Mouse (Mus musculus): ENCODE measurements around the gene Stxbp1. TPM values are rescaled to one million over a fixed set of nuclear protein-coding genes. Genes with fewer than 3 reads are reported as not detected.
A peak's percentile ranks its signal among the peaks of the same experiment; 100 is the strongest.

Gene Stxbp1
- polyA plus RNA-seq (2015; fragmentation: Nextera tagmentation; extraction: Ambion mirVana): 324 and 330 TPM in 2 replicates

- WGBS: under 1% methylated on average over 76 of the region's 78 CpGs
- Histone ChIP-seq H3K36me3 (replicated peaks) (no peaks in the 10 kb centered on the region), H3K4me3 (peak within 1 kb of the TSS; percentile 99), H3K27ac (peak within 1 kb of the TSS; percentile 96), H3K27me3 (replicated peaks) (peaks cover 6% of the 10 kb centered on the region; the same call in 1 of the 2 replicates), H3K9ac (peak within 1 kb of the TSS; percentile 98), H3K4me2 (peak within 1 kb of the TSS; percentile 70), H3K4me1 (peaks cover 33% of the 10 kb centered on the region), H3K9me3 (no peaks in the 10 kb centered on the region)
- ATAC-seq (replicated peaks): peak; percentile 94
These were observed at the start of gene Stxbp1 for GRCm38 (mm10) chr2:32846805-32847467. Gene Stxbp1, minus strand, starts transcription at chr2:32847245.

GRCm38 (mm10) chr2:32896507-32897147, 49.6 kb upstream of the Stxbp1 start:
- H3K4me2 ChIP-seq: no peak overlapping the region
- ATAC-seq (replicated peaks): peak; percentile 31; the same call in 1 of the 2 replicates
- no peaks in the 10 kb centered on the region for H3K9me3 ChIP-seq
- peaks cover 25% of the 10 kb centered on the region for H3K4me1 ChIP-seq
- H3K9ac ChIP-seq: no peak overlapping the region
- H3K36me3 ChIP-seq (replicated peaks): no peaks in the 10 kb centered on the region
- 0 out of 2 replicates have a peak overlapping the region, but pooled peaks have one; percentile 31 for H3K27ac ChIP-seq
- whole genome bisulfite sequencing: 48% methylated on average over 10 of the region's 10 CpGs
- no peaks in the 10 kb centered on the region for H3K27me3 ChIP-seq (replicated peaks)
- H3K4me3 ChIP-seq: no peak overlapping the region

DNA sequence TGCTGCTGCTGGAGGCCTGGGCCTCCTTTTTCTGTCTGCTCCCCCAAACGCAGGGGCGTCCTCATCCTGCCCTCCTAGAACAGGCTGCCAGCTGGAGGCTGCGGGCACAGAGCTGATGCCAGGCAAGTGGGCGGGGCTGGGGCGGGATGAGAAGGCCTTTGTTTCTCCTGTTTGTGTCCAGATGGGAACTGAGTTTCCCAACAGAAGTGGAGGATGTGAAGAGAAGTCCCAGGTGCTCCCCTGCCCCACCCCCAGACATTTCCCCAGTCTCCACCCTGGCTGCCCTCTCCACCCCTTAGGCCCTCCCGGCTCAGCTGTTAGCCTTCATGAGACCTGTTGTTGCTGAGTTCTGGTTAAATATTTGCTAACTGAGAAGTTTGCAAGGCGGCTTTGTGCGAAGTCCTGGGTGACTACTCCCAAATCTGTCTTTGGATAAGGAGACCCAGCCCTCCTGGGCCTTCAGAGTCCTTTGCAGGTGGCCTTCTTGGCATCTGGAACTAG, 48.6 kb upstream of the Stxbp1 start:
- no peaks in the 10 kb centered on the region for H3K36me3 ChIP-seq (replicated peaks)
- H3K4me3 ChIP-seq: no peak overlapping the region
- ATAC-seq (replicated peaks): no peak
- peaks cover 25% of the 10 kb centered on the region for H3K4me1 ChIP-seq
- H3K27ac ChIP-seq: peak overlapping the region; percentile 46; the same call in 1 of the 2 replicates
- no peak overlapping the region for H3K4me2 ChIP-seq
- no peaks in the 10 kb centered on the region for H3K27me3 ChIP-seq (replicated peaks)
- H3K9me3 ChIP-seq: no peaks in the 10 kb centered on the region
- WGBS: 31% methylated on average over 8 of the region's 8 CpGs
- H3K9ac ChIP-seq: no peak overlapping the region

- no peak overlapping the region for H3K27ac ChIP-seq
- whole genome bisulfite sequencing: 80% methylated on average over 2 of the region's 2 CpGs
- H3K9me3 ChIP-seq: no peaks in the 10 kb centered on the region
- no peaks in the 10 kb centered on the region for H3K27me3 ChIP-seq (replicated peaks)
- H3K9ac ChIP-seq: no peak overlapping the region
- ATAC-seq (replicated peaks): no peak
- H3K36me3 ChIP-seq (replicated peaks): no peaks in the 10 kb centered on the region
- H3K4me1 ChIP-seq: peaks cover 25% of the 10 kb centered on the region
- no peak overlapping the region for H3K4me2 ChIP-seq
- no peak overlapping the region for H3K4me3 ChIP-seq
These were observed 47.1 kb upstream of the Stxbp1 start for GRCm38 (mm10) chr2:32894097-32894496.

- WGBS: 88% methylated on average over 14 of the region's 14 CpGs
- Histone ChIP-seq H3K36me3 (replicated peaks) (no peaks in the 10 kb centered on the region), H3K9me3 (no peaks in the 10 kb centered on the region), H3K27me3 (replicated peaks) (no peaks in the 10 kb centered on the region), H3K4me2 (no peak overlapping the region), H3K4me1 (peaks cover 20% of the 10 kb centered on the region), H3K4me3 (no peak overlapping the region), H3K9ac (no peak overlapping the region), H3K27ac (no peak overlapping the region)
- no peak for ATAC-seq (replicated peaks)
These were observed 45.4 kb upstream of the Stxbp1 start for GRCm38 (mm10) chr2:32892490-32892889.

GRCm38 (mm10) chr2:32891278-32891677, 44.2 kb upstream of the Stxbp1 start:
- Histone ChIP-seq H3K36me3 (replicated peaks) (no peaks in the 10 kb centered on the region), H3K4me1 (peaks cover 9% of the 10 kb centered on the region), H3K27ac (no peak overlapping the region), H3K9me3 (no peaks in the 10 kb centered on the region), H3K9ac (no peak overlapping the region), H3K27me3 (replicated peaks) (no peaks in the 10 kb centered on the region), H3K4me2 (no peak overlapping the region), H3K4me3 (no peak overlapping the region)
- no peak for ATAC-seq (replicated peaks)
- 81% methylated on average over 9 of the region's 9 CpGs for WGBS

GRCm38 (mm10) chr2:32890280-32890679, 43.2 kb upstream of the Stxbp1 start:
- Histone ChIP-seq H3K36me3 (replicated peaks) (no peaks in the 10 kb centered on the region), H3K27me3 (replicated peaks) (no peaks in the 10 kb centered on the region), H3K9ac (no peak overlapping the region), H3K4me1 (no peaks in the 10 kb centered on the region), H3K27ac (no peak overlapping the region), H3K4me2 (no peak overlapping the region), H3K9me3 (no peaks in the 10 kb centered on the region), H3K4me3 (no peak overlapping the region)
- no peak for ATAC-seq (replicated peaks)
- WGBS: 82% methylated on average over 3 of the region's 3 CpGs

GRCm38 (mm10) chr2:32888551-32888950, 41.5 kb upstream of the Stxbp1 start:
- H3K27ac ChIP-seq: no peak overlapping the region
- H3K27me3 ChIP-seq (replicated peaks): no peaks in the 10 kb centered on the region
- no peaks in the 10 kb centered on the region for H3K9me3 ChIP-seq
- WGBS: 58% methylated on average over 3 of the region's 3 CpGs
- peaks cover 6% of the 10 kb centered on the region; the same call in 1 of the 2 replicates for H3K4me1 ChIP-seq
- H3K9ac ChIP-seq: no peak overlapping the region
- H3K4me3 ChIP-seq: no peak overlapping the region
- ATAC-seq (replicated peaks): no peak
- no peak overlapping the region for H3K4me2 ChIP-seq
- no peaks in the 10 kb centered on the region for H3K36me3 ChIP-seq (replicated peaks)

DNA sequence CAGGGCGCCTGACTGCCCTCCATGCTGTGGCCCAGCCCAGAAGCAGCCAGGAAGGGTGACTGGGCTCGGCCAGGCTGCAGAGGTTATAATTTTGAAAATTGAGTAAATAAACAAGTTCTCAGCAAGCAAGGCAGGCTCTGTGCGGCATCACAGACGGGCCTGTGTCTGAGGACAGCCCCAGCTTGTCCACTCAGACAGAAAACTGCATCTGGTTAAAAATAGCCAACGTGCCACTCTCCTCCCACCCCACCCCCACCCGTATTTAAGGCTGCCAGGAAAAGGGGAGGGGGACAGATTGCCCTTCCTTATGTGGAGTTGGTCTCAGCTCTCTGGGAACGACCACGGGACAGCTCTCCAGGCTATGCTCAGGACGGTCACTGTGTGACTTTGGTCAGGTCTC, 41.0 kb upstream of the Stxbp1 start:
- Histone ChIP-seq H3K4me2 (no peak overlapping the region), H3K27me3 (replicated peaks) (no peaks in the 10 kb centered on the region), H3K9ac (no peak overlapping the region), H3K4me1 (peaks cover 6% of the 10 kb centered on the region; the same call in 1 of the 2 replicates), H3K36me3 (replicated peaks) (no peaks in the 10 kb centered on the region), H3K27ac (no peak overlapping the region), H3K4me3 (no peak overlapping the region), H3K9me3 (no peaks in the 10 kb centered on the region)
- no peak for ATAC-seq (replicated peaks)
- WGBS: 41% methylated on average over 9 of the region's 9 CpGs

GRCm38 (mm10) chr2:32884745-32885144, 37.7 kb upstream of the Stxbp1 start:
- Histone ChIP-seq H3K9me3 (no peaks in the 10 kb centered on the region), H3K4me3 (no peak overlapping the region), H3K36me3 (replicated peaks) (no peaks in the 10 kb centered on the region), H3K4me2 (no peak overlapping the region), H3K9ac (no peak overlapping the region), H3K4me1 (peaks cover 26% of the 10 kb centered on the region), H3K27me3 (replicated peaks) (no peaks in the 10 kb centered on the region), H3K27ac (no peak overlapping the region)
- no peak for ATAC-seq (replicated peaks)
- WGBS: 50% methylated on average over 7 of the region's 7 CpGs

- H3K4me2 ChIP-seq: no peak overlapping the region
- peaks cover 49% of the 10 kb centered on the region for H3K4me1 ChIP-seq
- H3K4me3 ChIP-seq: no peak overlapping the region
- ATAC-seq (replicated peaks): no peak
- peak overlapping the region; percentile 49; the same call in 1 of the 2 replicates for H3K27ac ChIP-seq
- H3K36me3 ChIP-seq (replicated peaks): no peaks in the 10 kb centered on the region
- H3K9me3 ChIP-seq: no peaks in the 10 kb centered on the region
- no peaks in the 10 kb centered on the region for H3K27me3 ChIP-seq (replicated peaks)
- 53% methylated on average over 20 of the region's 21 CpGs for WGBS
- no peak overlapping the region for H3K9ac ChIP-seq
These were observed 35.4 kb upstream of the Stxbp1 start for GRCm38 (mm10) chr2:32882283-32883043.

GRCm38 (mm10) chr2:32881723-32882122, 34.7 kb upstream of the Stxbp1 start:
- Histone ChIP-seq H3K9ac (no peak overlapping the region), H3K9me3 (no peaks in the 10 kb centered on the region), H3K4me1 (peaks cover 56% of the 10 kb centered on the region), H3K4me2 (no peak overlapping the region), H3K27ac (peak overlapping the region; percentile 42; the same call in 1 of the 2 replicates), H3K4me3 (no peak overlapping the region), H3K36me3 (replicated peaks) (no peaks in the 10 kb centered on the region), H3K27me3 (replicated peaks) (no peaks in the 10 kb centered on the region)
- WGBS: 54% methylated on average over 3 of the region's 3 CpGs
- ATAC-seq (replicated peaks): no peak

Measured in midbrain, embryonic 15.5 days (tissue).